Mouse (Mus musculus): Measurements from ENCODE around the gene Cobll1. TPM values are rescaled to one million over a fixed set of nuclear protein-coding genes. Genes with fewer than 3 reads are reported as not detected.

The Cobll1 gene
- polyA plus RNA-seq (2014; fragmentation: Nextera tagmentation; extraction: Ambion mirVana) = 2.7 and 3.7 TPM in 2 replicates

DNA sequence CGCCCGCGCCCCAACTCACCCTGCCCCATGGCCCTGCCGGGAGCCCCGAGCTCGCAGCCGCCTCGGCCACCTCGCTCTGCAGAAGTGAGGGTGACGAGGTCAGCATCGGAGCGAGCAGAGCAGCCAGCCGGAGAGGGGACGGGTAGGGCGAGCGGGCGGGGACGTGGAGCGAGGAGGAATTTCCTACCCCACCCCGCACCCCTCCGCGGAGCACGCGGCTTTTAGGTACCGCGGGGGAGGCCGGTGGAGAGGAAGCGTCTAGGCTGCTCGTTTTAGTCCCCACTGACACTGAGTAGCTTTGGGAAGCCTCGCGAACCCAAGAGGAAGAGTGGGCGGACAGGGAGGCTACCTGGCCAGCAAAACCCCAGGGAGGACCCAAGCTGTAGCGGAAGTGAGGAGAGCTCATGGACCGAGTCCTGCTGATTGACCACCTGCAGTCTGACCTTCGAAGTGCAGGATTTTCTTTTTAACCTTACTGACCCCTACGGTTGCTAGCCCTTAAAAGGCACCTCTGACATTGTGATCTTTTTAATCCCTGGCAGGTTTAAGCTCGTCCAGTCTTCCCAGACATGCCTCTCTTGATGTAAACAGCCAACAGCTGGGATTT is at the start of gene Cobll1:
TSS of gene Cobll1 (minus strand) at position 440 of the 607 bp plus-strand sequence.
- Histone ChIP-seq H3K27me3 (ENCODE audit: control insufficient read depth, insufficient read depth, low read length) (peaks cover 3% of the 10 kb centered on the region), H3K9me3 (ENCODE audit: control insufficient read depth, low read length) (no peaks in the 10 kb centered on the region), H3K9ac (replicated peaks; ENCODE audit: low read depth, low read length) (peak within 1 kb of the TSS; percentile 55), H3K4me3 (ENCODE audit: low read depth, low read length) (peak within 1 kb of the TSS; percentile 66), H3K4me2 (ENCODE audit: low read depth, low read length) (peak within 1 kb of the TSS; percentile 99), H3K36me3 (ENCODE audit: control insufficient read depth, insufficient read depth, low read length) (no peaks in the 10 kb centered on the region), H3K27ac (ENCODE audit: low read depth, low read length) (0 out of 2 replicates have a peak within 1 kb of the TSS, but pooled peaks have one; percentile 28), H3K4me1 (ENCODE audit: control insufficient read depth, insufficient read depth, low read length) (peaks cover 3% of the 10 kb centered on the region; the same call in 1 of the 2 replicates)
- WGBS = under 1% methylated on average over 36 of the region's 37 CpGs
- ATAC-seq (ENCODE audit: low read depth) = peak; percentile 58

- H3K9me3 ChIP-seq (ENCODE audit: control insufficient read depth, low read length) = no peaks in the 10 kb centered on the region
- WGBS = 85% methylated on average over 1 of the region's 1 CpGs
- H3K4me3 ChIP-seq (ENCODE audit: low read depth, low read length) = no peak overlapping the region
- H3K4me2 ChIP-seq (ENCODE audit: low read depth, low read length) = no peak overlapping the region
- H3K9ac ChIP-seq (replicated peaks; ENCODE audit: low read depth, low read length) = no peak overlapping the region
- no peaks in the 10 kb centered on the region for H3K36me3 ChIP-seq (ENCODE audit: control insufficient read depth, insufficient read depth, low read length)
- no peak for ATAC-seq (ENCODE audit: low read depth)
- H3K27me3 ChIP-seq (ENCODE audit: control insufficient read depth, insufficient read depth, low read length) = no peaks in the 10 kb centered on the region
- no peak overlapping the region for H3K27ac ChIP-seq (ENCODE audit: low read depth, low read length)
- no peaks in the 10 kb centered on the region for H3K4me1 ChIP-seq (ENCODE audit: control insufficient read depth, insufficient read depth, low read length)
These were observed 49.5 kb upstream of the Cobll1 start for GRCm38 (mm10) chr2:65288696-65289095.

- ATAC-seq (ENCODE audit: low read depth) = peak; percentile 65
- Histone ChIP-seq H3K9me3 (ENCODE audit: control insufficient read depth, low read length) (no peaks in the 10 kb centered on the region), H3K27me3 (ENCODE audit: control insufficient read depth, insufficient read depth, low read length) (no peaks in the 10 kb centered on the region), H3K4me3 (ENCODE audit: low read depth, low read length) (no peak overlapping the region), H3K9ac (replicated peaks; ENCODE audit: low read depth, low read length) (no peak overlapping the region), H3K4me2 (ENCODE audit: low read depth, low read length) (no peak overlapping the region), H3K27ac (ENCODE audit: low read depth, low read length) (no peak overlapping the region), H3K36me3 (ENCODE audit: control insufficient read depth, insufficient read depth, low read length) (no peaks in the 10 kb centered on the region), H3K4me1 (ENCODE audit: control insufficient read depth, insufficient read depth, low read length) (no peaks in the 10 kb centered on the region)
- 25% methylated on average over 3 of the region's 3 CpGs for WGBS
These were observed 46.2 kb upstream of the Cobll1 start for GRCm38 (mm10) chr2:65285380-65285779.

DNA sequence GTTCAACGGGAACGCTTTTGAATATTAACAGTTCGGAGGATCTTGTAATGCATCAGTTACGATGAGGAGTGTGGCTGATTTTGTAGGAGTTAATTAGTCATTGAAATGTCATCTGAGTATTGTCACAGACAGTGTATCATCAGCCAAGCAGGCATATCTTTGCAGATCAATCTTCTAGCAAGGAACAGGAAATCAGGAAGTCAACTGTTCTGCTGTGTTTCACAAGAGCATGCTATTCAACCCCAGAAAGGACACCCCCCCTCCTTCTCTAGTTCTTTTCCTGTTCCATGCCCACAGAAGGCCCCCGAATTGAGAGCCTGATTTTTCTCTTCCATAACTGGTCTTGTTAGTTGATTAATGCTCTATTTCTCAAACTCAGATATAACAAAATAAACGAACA is 43.8 kb upstream of the Cobll1 start:
- Histone ChIP-seq H3K4me1 (ENCODE audit: control insufficient read depth, insufficient read depth, low read length) (no peaks in the 10 kb centered on the region), H3K36me3 (ENCODE audit: control insufficient read depth, insufficient read depth, low read length) (no peaks in the 10 kb centered on the region), H3K27me3 (ENCODE audit: control insufficient read depth, insufficient read depth, low read length) (no peaks in the 10 kb centered on the region), H3K4me3 (ENCODE audit: low read depth, low read length) (no peak overlapping the region), H3K27ac (ENCODE audit: low read depth, low read length) (no peak overlapping the region), H3K9ac (replicated peaks; ENCODE audit: low read depth, low read length) (no peak overlapping the region), H3K4me2 (ENCODE audit: low read depth, low read length) (no peak overlapping the region), H3K9me3 (ENCODE audit: control insufficient read depth, low read length) (no peaks in the 10 kb centered on the region)
- 88% methylated on average over 6 of the region's 6 CpGs for WGBS
- no peak for ATAC-seq (ENCODE audit: low read depth)

- Histone ChIP-seq H3K4me1 (ENCODE audit: control insufficient read depth, insufficient read depth, low read length) (no peaks in the 10 kb centered on the region), H3K4me3 (ENCODE audit: low read depth, low read length) (no peak overlapping the region), H3K36me3 (ENCODE audit: control insufficient read depth, insufficient read depth, low read length) (no peaks in the 10 kb centered on the region), H3K27ac (ENCODE audit: low read depth, low read length) (no peak overlapping the region), H3K27me3 (ENCODE audit: control insufficient read depth, insufficient read depth, low read length) (no peaks in the 10 kb centered on the region), H3K4me2 (ENCODE audit: low read depth, low read length) (no peak overlapping the region), H3K9ac (replicated peaks; ENCODE audit: low read depth, low read length) (no peak overlapping the region), H3K9me3 (ENCODE audit: control insufficient read depth, low read length) (no peaks in the 10 kb centered on the region)
- WGBS = 40% methylated on average over 4 of the region's 4 CpGs
- ATAC-seq (ENCODE audit: low read depth) = no peak
These were observed 40.0 kb upstream of the Cobll1 start for GRCm38 (mm10) chr2:65279029-65279690.

- Histone ChIP-seq H3K4me1 (ENCODE audit: control insufficient read depth, insufficient read depth, low read length) (no peaks in the 10 kb centered on the region), H3K27ac (ENCODE audit: low read depth, low read length) (no peak overlapping the region), H3K9ac (replicated peaks; ENCODE audit: low read depth, low read length) (no peak overlapping the region), H3K4me3 (ENCODE audit: low read depth, low read length) (no peak overlapping the region), H3K36me3 (ENCODE audit: control insufficient read depth, insufficient read depth, low read length) (no peaks in the 10 kb centered on the region), H3K27me3 (ENCODE audit: control insufficient read depth, insufficient read depth, low read length) (no peaks in the 10 kb centered on the region), H3K9me3 (ENCODE audit: control insufficient read depth, low read length) (no peaks in the 10 kb centered on the region), H3K4me2 (ENCODE audit: low read depth, low read length) (no peak overlapping the region)
- no peak for ATAC-seq (ENCODE audit: low read depth)
- 72% methylated on average over 6 of the region's 6 CpGs for WGBS
These were observed 36.3 kb upstream of the Cobll1 start for GRCm38 (mm10) chr2:65275443-65276061.

GRCm38 (mm10) chr2:65273910-65274309 is 34.7 kb upstream of the Cobll1 start:
- Histone ChIP-seq H3K4me1 (ENCODE audit: control insufficient read depth, insufficient read depth, low read length) (no peaks in the 10 kb centered on the region), H3K27me3 (ENCODE audit: control insufficient read depth, insufficient read depth, low read length) (no peaks in the 10 kb centered on the region)
- no peak for ATAC-seq (ENCODE audit: low read depth)

GRCm38 (mm10) chr2:65268731-65269130 is 29.5 kb upstream of the Cobll1 start:
- no peak overlapping the region for H3K4me3 ChIP-seq (ENCODE audit: low read depth, low read length)
- no peaks in the 10 kb centered on the region for H3K9me3 ChIP-seq (ENCODE audit: control insufficient read depth, low read length)
- ATAC-seq (ENCODE audit: low read depth) = no peak
- no peak overlapping the region for H3K4me2 ChIP-seq (ENCODE audit: low read depth, low read length)
- no peaks in the 10 kb centered on the region for H3K4me1 ChIP-seq (ENCODE audit: control insufficient read depth, insufficient read depth, low read length)
- H3K27me3 ChIP-seq (ENCODE audit: control insufficient read depth, insufficient read depth, low read length) = no peaks in the 10 kb centered on the region
- no peak overlapping the region for H3K27ac ChIP-seq (ENCODE audit: low read depth, low read length)
- no peak overlapping the region for H3K9ac ChIP-seq (replicated peaks; ENCODE audit: low read depth, low read length)
- 92% methylated on average over 6 of the region's 6 CpGs for WGBS
- no peaks in the 10 kb centered on the region for H3K36me3 ChIP-seq (ENCODE audit: control insufficient read depth, insufficient read depth, low read length)

More at GRCm38 (mm10) chr2:65273910-65274309, 34.7 kb upstream of the Cobll1 start:
- H3K9me3 ChIP-seq (ENCODE audit: control insufficient read depth, low read length) = no peaks in the 10 kb centered on the region
- no peak overlapping the region for H3K27ac ChIP-seq (ENCODE audit: low read depth, low read length)
- H3K36me3 ChIP-seq (ENCODE audit: control insufficient read depth, insufficient read depth, low read length) = no peaks in the 10 kb centered on the region
- no peak overlapping the region for H3K4me2 ChIP-seq (ENCODE audit: low read depth, low read length)
- WGBS = 68% methylated on average over 2 of the region's 2 CpGs
- H3K4me3 ChIP-seq (ENCODE audit: low read depth, low read length) = no peak overlapping the region
- H3K9ac ChIP-seq (replicated peaks; ENCODE audit: low read depth, low read length) = no peak overlapping the region

DNA sequence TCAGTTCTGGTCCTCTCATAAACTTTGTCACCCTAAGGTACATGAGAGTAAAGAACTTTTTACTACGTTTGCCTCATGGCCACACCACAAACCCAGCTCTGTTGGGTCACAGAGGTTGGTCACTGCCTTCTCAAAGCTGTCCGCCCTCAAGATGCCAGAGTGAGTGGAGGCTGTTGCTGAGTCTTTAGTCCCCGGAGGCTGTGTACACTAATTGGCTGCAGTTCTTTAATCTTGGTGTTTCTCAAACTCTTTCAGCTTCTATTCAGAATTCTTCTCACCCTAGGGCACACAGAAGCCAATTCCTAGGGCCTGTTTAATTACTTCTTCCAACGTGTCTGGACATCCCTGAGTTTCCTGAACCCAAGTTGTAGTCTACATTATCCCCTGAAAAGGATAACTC is 28.6 kb upstream of the Cobll1 start:
- WGBS = 75% methylated on average over 4 of the region's 4 CpGs
- no peaks in the 10 kb centered on the region for H3K4me1 ChIP-seq (ENCODE audit: control insufficient read depth, insufficient read depth, low read length)
- H3K4me2 ChIP-seq (ENCODE audit: low read depth, low read length) = no peak overlapping the region
- H3K9me3 ChIP-seq (ENCODE audit: control insufficient read depth, low read length) = no peaks in the 10 kb centered on the region
- no peak overlapping the region for H3K27ac ChIP-seq (ENCODE audit: low read depth, low read length)
- no peak overlapping the region for H3K9ac ChIP-seq (replicated peaks; ENCODE audit: low read depth, low read length)
- ATAC-seq (ENCODE audit: low read depth) = no peak
- no peaks in the 10 kb centered on the region for H3K27me3 ChIP-seq (ENCODE audit: control insufficient read depth, insufficient read depth, low read length)
- H3K36me3 ChIP-seq (ENCODE audit: control insufficient read depth, insufficient read depth, low read length) = no peaks in the 10 kb centered on the region
- H3K4me3 ChIP-seq (ENCODE audit: low read depth, low read length) = no peak overlapping the region
